13 mouse cellular contexts compared by ENCODE assay signal in the genomic region with DNA sequence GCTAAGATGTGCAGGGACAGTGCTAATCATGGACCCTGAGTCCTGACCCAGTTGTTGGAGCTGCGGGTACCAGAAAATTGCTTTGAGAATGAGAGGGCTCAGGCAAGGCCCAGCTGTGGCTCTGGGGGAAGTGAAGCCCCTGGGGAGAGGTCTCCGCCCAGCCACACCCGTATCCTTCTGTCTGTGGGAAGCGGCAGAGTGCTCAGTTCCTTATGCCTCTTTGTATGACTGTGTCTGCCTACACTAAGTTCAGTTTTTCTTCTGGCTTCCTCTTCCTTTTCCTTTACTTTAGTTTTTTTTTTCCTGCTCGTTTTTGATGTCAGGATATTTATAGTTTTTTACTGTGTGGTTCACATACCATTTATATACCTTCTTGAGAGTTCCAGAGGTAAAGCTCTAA. TPM values are rescaled to one million over a fixed set of nuclear protein-coding genes. Genes with fewer than 3 reads are reported as not detected.
DNase-seq lines count a peak whose midpoint lies in the region; ATAC-seq lines count a peak whose summit lies in the region.
"Had no signal": no experiment of that assay in that cellular context is flagged by ENCODE, and none has a peak within 500 bp of the region (broad histone marks: within the 10 kb centered on the region; RNA-seq: fewer than 3 reads in every experiment).

No protein-coding gene starts in this region.

- DNase-seq in hindbrain, embryonic 10.5 days (ENCODE audit: low spot score): no peak
- DNase-seq in A20 (ENCODE audit: low read depth, low spot score): peak; percentile 48
- peak; percentile 17 for DNase-seq in c-Kit-positive CD71-negative TER-119-negative erythroid progenitor cells, embryonic 14.5 days (ENCODE audit: low read depth)
- peak; percentile 39 for DNase-seq in heart, postnatal 4 days
- DNase-seq in cerebellum, postnatal 4 days (ENCODE audit: low spot score in 2 of 2): no peak
- no peak for DNase-seq in layer of hippocampus, postnatal 10 days (ENCODE audit: low spot score in 2 of 2)
- DNase-seq in left cerebral cortex, postnatal 14 days (ENCODE audit: low spot score in 2 of 2): no peak
- DNase-seq: right cerebral cortex, postnatal 4 days had no signal

- H3K27ac ChIP-seq in hindbrain, embryonic 13.5 days: 0 out of 2 replicates have a peak overlapping the region, but pooled peaks have one; percentile 19
- no peak overlapping the region for H3K27ac ChIP-seq in hindbrain, embryonic 10.5 days
- H3K27ac ChIP-seq: embryonic facial prominence, embryonic 15.5 days; hindbrain, postnatal 0 days; midbrain, embryonic 10.5 days had no signal

- H3K9me3 ChIP-seq in hindbrain, embryonic 13.5 days: no peaks in the 10 kb centered on the region
- H3K9me3 ChIP-seq in hindbrain, embryonic 10.5 days: no peaks in the 10 kb centered on the region
- H3K9me3 ChIP-seq: embryonic facial prominence, embryonic 15.5 days; G1E; midbrain, embryonic 10.5 days had no signal

- no peak overlapping the region for H3K9ac ChIP-seq in hindbrain, embryonic 13.5 days
- H3K9ac ChIP-seq: embryonic facial prominence, embryonic 15.5 days had no signal

- H3K4me3 ChIP-seq in hindbrain, embryonic 13.5 days: no peak overlapping the region
- H3K4me3 ChIP-seq in hindbrain, embryonic 10.5 days: no peak overlapping the region
- H3K4me3 ChIP-seq: embryonic facial prominence, embryonic 15.5 days; midbrain, embryonic 10.5 days had no signal

- 0 out of 2 replicates have a peak, but pooled peaks cover 3% of the 10 kb centered on the region for H3K4me1 ChIP-seq in hindbrain, embryonic 13.5 days (replicated peaks)
- no peaks in the 10 kb centered on the region for H3K4me1 ChIP-seq in hindbrain, embryonic 10.5 days (replicated peaks)
- H3K4me1 ChIP-seq: embryonic facial prominence, embryonic 15.5 days; midbrain, embryonic 10.5 days had no signal

- no peak overlapping the region for H3K4me2 ChIP-seq in hindbrain, embryonic 13.5 days
- H3K4me2 ChIP-seq: embryonic facial prominence, embryonic 15.5 days had no signal

- H3K27me3 ChIP-seq in hindbrain, embryonic 13.5 days: no peaks in the 10 kb centered on the region
- H3K27me3 ChIP-seq in hindbrain, embryonic 10.5 days (ENCODE audit: insufficient read depth, poor library complexity, severe bottlenecking): no peaks in the 10 kb centered on the region
- H3K27me3 ChIP-seq: embryonic facial prominence, embryonic 15.5 days had no signal

- H3K36me3 ChIP-seq in hindbrain, embryonic 13.5 days: peaks cover 49% of the 10 kb centered on the region
- peaks cover 66% of the 10 kb centered on the region for H3K36me3 ChIP-seq in hindbrain, embryonic 10.5 days

- 59% methylated on average over 5 of the region's 5 CpGs for WGBS in hindbrain, embryonic 13.5 days
- 77% methylated on average over 5 of the region's 5 CpGs for WGBS in hindbrain, embryonic 10.5 days

- ATAC-seq in hindbrain, embryonic 13.5 days (ENCODE audit: low FRiP score): no peak
- ATAC-seq: hindbrain, postnatal 0 days had no signal

- intact Hi-C loops in left cerebral cortex, postnatal 14 days (cut with DNase I): loop anchor here (5.0 kb wide), 2 partner anchors 179 to 229 kb away; no protein-coding TSS in a partner anchor

RNA-seq across cellular contexts. Expression of a gene that starts 46.4 kb away (rescaled TPM):
- 33.9 and 34.6 TPM in 2 replicates for polyA plus RNA-seq in hindbrain, embryonic 13.5 days (2015; fragmentation: Nextera tagmentation; extraction: Ambion mirVana)
- 38.5 and 38.8 TPM in 2 replicates for polyA plus RNA-seq in hindbrain, embryonic 10.5 days (2016; fragmentation: Nextera tagmentation; extraction: Ambion mirVana)
- total RNA-seq in heart, postnatal 4 days (2021): 10 to 100 TPM; 47.6 to 48.8 TPM
- total RNA-seq in layer of hippocampus, postnatal 10 days (2021): 10 to 100 TPM; 45.9 to 47.3 TPM
- total RNA-seq in left cerebral cortex, postnatal 14 days (2021): 10 to 100 TPM; 38.8 to 40.2 TPM

RNA-seq across cellular contexts. Expression of a gene that starts 58.4 kb away (rescaled TPM):
- polyA plus RNA-seq in hindbrain, embryonic 13.5 days (2015; fragmentation: Nextera tagmentation; extraction: Ambion mirVana): 3.1 and 3.9 TPM in 2 replicates
- 2.2 and 2.4 TPM in 2 replicates for polyA plus RNA-seq in hindbrain, embryonic 10.5 days (2016; fragmentation: Nextera tagmentation; extraction: Ambion mirVana)
- 10 to 100 TPM; 17.8 to 18.4 TPM for total RNA-seq in heart, postnatal 4 days (2021)
- 1 to 10 TPM; 3.2 to 5.0 TPM for total RNA-seq in layer of hippocampus, postnatal 10 days (2021)
- total RNA-seq in left cerebral cortex, postnatal 14 days (2021): 10 to 100 TPM; 10.3 to 15.4 TPM

Comparison
In these comparisons a context has a peak if more than half of its experiments do, and no peak if none do; other contexts are left out.
1. DNase-seq: peak in A20 (single experiment), c-Kit-positive CD71-negative TER-119-negative erythroid progenitor cells, embryonic 14.5 days (single experiment) and heart, postnatal 4 days (single experiment); none in hindbrain, embryonic 10.5 days (single experiment), cerebellum, postnatal 4 days (0 of 2), layer of hippocampus, postnatal 10 days (0 of 2) and left cerebral cortex, postnatal 14 days (0 of 2).